Mouse (Mus musculus): ENCODE data around the gene Twnk. TPM values are rescaled to one million over a fixed set of nuclear protein-coding genes. Genes with fewer than 3 reads are reported as not detected.

Gene Twnk
- polyA plus RNA-seq, 1 experiment: 6.1 TPM

DNA sequence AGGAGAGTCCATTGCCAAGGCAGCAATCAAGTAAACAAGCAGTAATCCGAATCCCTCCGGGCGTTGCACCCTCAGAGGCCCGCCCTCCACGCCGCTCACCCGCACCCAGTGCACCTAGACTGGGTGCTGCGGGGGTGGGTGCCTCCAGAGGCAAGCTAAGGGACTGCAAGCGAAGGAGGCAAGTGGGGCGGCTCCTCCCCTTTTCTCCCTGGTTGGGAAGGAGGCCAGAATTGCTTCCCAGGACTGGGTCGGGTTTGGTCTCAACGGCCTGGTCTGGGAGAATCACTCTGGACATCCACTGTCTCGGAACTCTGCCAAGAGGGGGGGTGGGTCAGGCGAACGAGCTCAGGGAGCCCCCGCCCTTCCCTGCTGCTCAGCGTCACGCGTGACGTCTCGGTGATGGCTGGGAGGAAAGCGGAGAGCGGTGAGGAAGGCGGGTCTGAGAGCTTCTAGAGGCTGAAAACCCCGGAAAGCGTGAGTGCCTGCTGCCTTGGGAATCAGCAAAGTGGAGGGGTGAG, 42.0 kb downstream of the Twnk start, which contains the start of gene Sfxn3:
TSS of gene Sfxn3 (plus strand) at position 87 of the 518 bp plus-strand sequence.
- TF ChIP-seq POLR2A (IDR thresholded peaks at IDR 0.05; ENCODE audit: low read depth, low read length) (no peak), CTCF (IDR thresholded peaks at IDR 0.05; ENCODE audit: extremely low read depth, insufficient read depth, insufficient read length, insufficient replicate concordance) (peak; percentile 63)
- under 1% methylated on average over 26 of the region's 26 CpGs for WGBS
- Histone ChIP-seq H3K4me3 (ENCODE audit: extremely low read depth, insufficient read depth, insufficient read length) (peak within 1 kb of the TSS; percentile 81), H3K27ac (ENCODE audit: insufficient read depth, low read length) (peak within 1 kb of the TSS; percentile 96), H3K4me1 (ENCODE audit: control insufficient read depth, insufficient read depth, insufficient read length) (peaks cover 15% of the 10 kb centered on the region), H3K36me3 (ENCODE audit: control insufficient read depth, insufficient read depth, low read length) (peaks cover 6% of the 10 kb centered on the region; the same call in 1 of the 2 replicates), H3K27me3 (ENCODE audit: control insufficient read depth, insufficient read depth, low read length) (no peaks in the 10 kb centered on the region; the same call in 1 of the 2 replicates)
- DNase-seq (ENCODE audit: low read depth in 1 of 2, low spot score in 2 of 2): peak; percentile 74 to 80

DNA sequence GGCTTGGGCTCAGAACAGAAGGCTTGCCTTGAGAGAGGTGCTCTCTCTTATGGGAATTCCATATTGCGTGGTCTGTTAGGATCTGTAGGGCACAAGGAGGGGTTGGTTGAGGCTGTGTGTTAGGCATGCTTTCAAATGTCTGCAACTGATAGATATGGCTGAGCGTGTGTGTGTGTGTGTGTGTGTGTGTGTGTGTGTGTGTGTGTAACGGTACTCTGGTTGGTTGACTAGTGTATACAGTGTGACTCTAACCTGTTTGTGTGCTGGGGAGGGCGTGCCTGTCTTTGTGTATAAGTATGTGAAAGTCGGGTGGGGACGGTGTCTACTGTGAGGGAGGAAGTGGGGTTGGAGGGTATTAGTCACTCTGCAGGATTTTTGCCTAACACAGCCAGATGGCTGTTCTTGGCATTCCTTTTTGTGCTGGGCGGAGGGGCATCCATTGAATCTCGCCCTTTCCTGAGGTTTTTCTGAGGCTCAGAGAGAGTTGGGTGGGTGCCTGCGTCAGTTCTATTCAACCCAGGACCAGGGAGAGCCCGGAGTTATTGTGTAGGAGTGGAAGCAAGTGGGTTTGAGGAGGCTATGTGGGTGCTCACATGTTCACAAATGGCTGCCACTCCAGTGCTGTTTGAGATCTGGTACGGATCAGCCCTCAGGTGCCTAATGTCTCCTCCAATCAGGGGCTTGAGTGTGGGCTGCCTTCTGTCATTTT, 42.6 kb downstream of the Twnk start:
- Histone ChIP-seq H3K4me3 (ENCODE audit: extremely low read depth, insufficient read depth, insufficient read length) (peak overlapping the region; percentile 81), H3K27me3 (ENCODE audit: control insufficient read depth, insufficient read depth, low read length) (no peaks in the 10 kb centered on the region; the same call in 1 of the 2 replicates), H3K27ac (ENCODE audit: insufficient read depth, low read length) (peak overlapping the region; percentile 96), H3K4me1 (ENCODE audit: control insufficient read depth, insufficient read depth, insufficient read length) (peaks cover 15% of the 10 kb centered on the region), H3K36me3 (ENCODE audit: control insufficient read depth, insufficient read depth, low read length) (peaks cover 9% of the 10 kb centered on the region; the same call in 1 of the 2 replicates)
- TF ChIP-seq CTCF (IDR thresholded peaks at IDR 0.05; ENCODE audit: extremely low read depth, insufficient read depth, insufficient read length, insufficient replicate concordance) (no peak), POLR2A (IDR thresholded peaks at IDR 0.05; ENCODE audit: low read depth, low read length) (0 out of 2 replicates have a peak, but pooled peaks have one; percentile 8)
- WGBS: 10% methylated on average over 11 of the region's 11 CpGs
- peak; percentile 51 to 66 for DNase-seq (ENCODE audit: low read depth in 1 of 2, low spot score in 2 of 2)

DNA sequence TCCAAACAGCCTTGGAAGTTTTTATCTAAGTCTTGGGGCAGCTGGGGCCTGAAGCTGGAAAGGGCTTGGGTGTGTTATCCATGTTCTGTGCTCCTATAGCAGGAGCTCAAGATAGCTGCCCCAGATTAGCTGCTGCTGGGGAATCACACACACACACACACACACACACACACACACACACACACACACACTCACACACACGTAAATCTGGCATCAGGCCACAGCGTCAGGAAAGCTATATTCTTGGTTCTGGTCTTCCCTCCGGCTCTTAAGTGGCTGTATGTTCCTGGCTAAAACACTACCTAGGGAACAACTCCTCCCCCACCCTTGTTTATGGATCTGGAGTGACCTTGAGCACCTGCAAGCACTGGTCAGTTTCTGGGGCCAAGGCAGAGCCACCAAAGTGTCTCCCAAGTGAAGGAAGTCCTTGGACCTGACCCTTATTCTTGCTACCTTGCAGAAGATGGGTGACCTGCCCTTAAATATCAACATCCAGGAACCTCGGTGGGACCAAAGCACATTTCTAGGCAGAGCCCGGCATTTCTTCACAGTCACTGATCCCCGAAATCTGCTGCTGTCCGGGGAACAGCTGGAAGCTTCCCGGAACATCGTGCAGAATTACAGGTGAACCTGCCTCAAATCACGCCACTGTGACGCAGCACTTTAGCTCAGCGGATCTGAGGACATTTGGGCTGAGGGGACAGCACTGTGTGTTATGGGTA, 43.3 kb downstream of the Twnk start:
- Histone ChIP-seq H3K4me1 (ENCODE audit: control insufficient read depth, insufficient read depth, insufficient read length) (peaks cover 15% of the 10 kb centered on the region), H3K4me3 (ENCODE audit: extremely low read depth, insufficient read depth, insufficient read length) (peak overlapping the region; percentile 81; the same call in 1 of the 2 replicates), H3K36me3 (ENCODE audit: control insufficient read depth, insufficient read depth, low read length) (peaks cover 12% of the 10 kb centered on the region; the same call in 1 of the 2 replicates), H3K27me3 (ENCODE audit: control insufficient read depth, insufficient read depth, low read length) (no peaks in the 10 kb centered on the region; the same call in 1 of the 2 replicates), H3K27ac (ENCODE audit: insufficient read depth, low read length) (peak overlapping the region; percentile 96)
- TF ChIP-seq CTCF (IDR thresholded peaks at IDR 0.05; ENCODE audit: extremely low read depth, insufficient read depth, insufficient read length, insufficient replicate concordance) (no peak), POLR2A (IDR thresholded peaks at IDR 0.05; ENCODE audit: low read depth, low read length) (no peak)
- 90% methylated on average over 12 of the region's 12 CpGs for WGBS
- no peak for DNase-seq (ENCODE audit: low read depth in 1 of 2, low spot score in 2 of 2)

DNA sequence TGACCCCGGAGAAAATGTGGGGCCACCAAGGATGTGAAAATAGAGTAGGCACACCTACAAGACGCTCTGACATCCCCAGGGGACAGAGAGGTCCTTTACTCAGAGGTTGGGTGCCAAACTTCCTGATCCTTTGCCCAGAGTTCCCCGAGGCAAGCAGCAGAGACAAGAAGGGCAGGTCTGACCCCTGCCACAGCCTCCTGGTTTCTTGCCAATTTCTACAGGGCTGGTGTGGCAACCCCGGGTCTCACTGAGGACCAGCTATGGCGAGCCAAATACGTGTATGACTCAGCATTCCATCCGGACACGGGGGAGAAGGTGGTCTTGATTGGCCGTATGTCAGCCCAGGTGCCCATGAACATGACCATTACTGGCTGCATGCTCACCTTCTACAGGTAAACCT, 44.1 kb downstream of the Twnk start:
- H3K4me3 ChIP-seq (ENCODE audit: extremely low read depth, insufficient read depth, insufficient read length): no peak overlapping the region
- TF ChIP-seq CTCF (IDR thresholded peaks at IDR 0.05; ENCODE audit: extremely low read depth, insufficient read depth, insufficient read length, insufficient replicate concordance) (no peak), POLR2A (IDR thresholded peaks at IDR 0.05; ENCODE audit: low read depth, low read length) (no peak)
- 78% methylated on average over 9 of the region's 9 CpGs for WGBS
- H3K27ac ChIP-seq (ENCODE audit: insufficient read depth, low read length): no peak overlapping the region
- no peaks in the 10 kb centered on the region; the same call in 1 of the 2 replicates for H3K27me3 ChIP-seq (ENCODE audit: control insufficient read depth, insufficient read depth, low read length)
- no peak for DNase-seq (ENCODE audit: low read depth in 1 of 2, low spot score in 2 of 2)
- H3K4me1 ChIP-seq (ENCODE audit: control insufficient read depth, insufficient read depth, insufficient read length): peaks cover 15% of the 10 kb centered on the region
- peaks cover 13% of the 10 kb centered on the region for H3K36me3 ChIP-seq (ENCODE audit: control insufficient read depth, insufficient read depth, low read length)

GRCm38 (mm10) chr19:45053451-45053850, 48.0 kb downstream of the Twnk start:
- no peak overlapping the region for H3K4me3 ChIP-seq (ENCODE audit: extremely low read depth, insufficient read depth, insufficient read length)
- WGBS: 94% methylated on average over 8 of the region's 8 CpGs
- H3K36me3 ChIP-seq (ENCODE audit: control insufficient read depth, insufficient read depth, low read length): peaks cover 13% of the 10 kb centered on the region

DNA sequence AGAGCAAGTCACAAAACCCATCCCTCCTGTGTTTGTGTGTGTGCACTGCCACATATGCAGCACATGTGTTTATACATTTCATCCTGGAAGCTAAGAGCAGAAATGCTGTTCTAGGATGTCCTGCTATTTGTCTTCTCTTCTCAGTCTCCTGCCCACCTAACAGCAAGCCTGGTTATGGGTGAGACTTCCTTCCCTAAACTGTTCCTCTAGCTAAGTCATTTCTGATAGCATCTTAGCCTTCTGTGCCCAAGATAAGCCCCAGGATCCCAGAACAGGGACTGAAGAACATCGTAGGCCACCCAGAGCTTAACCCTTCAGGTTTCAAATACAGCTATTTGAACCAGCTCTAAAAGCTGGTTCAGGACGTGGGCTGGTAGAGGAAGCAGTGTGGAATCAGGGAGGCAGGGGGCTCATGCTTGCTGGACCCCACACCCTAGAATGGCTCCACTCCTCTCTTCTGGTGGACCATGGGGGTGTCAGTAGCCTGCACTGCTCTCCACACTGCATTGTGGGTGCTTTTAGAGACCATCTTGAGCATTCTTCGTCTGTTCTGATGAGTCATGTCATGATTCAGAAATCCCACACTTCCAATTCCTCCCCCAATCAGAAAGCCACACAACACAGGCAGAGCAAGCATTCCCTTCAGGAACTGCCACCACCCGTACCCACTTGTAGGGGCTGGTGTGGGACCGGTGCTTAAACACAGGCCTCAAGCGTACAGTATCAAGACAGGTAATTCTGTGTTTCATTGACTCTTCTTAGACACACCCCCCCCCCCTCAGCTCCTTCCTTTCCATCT, 49.6 kb downstream of the Twnk start:
- Histone ChIP-seq H3K27ac (ENCODE audit: insufficient read depth, low read length) (no peak overlapping the region), H3K4me1 (ENCODE audit: control insufficient read depth, insufficient read depth, insufficient read length) (peaks cover 8% of the 10 kb centered on the region), H3K27me3 (ENCODE audit: control insufficient read depth, insufficient read depth, low read length) (no peaks in the 10 kb centered on the region), H3K36me3 (ENCODE audit: control insufficient read depth, insufficient read depth, low read length) (peaks cover 12% of the 10 kb centered on the region), H3K4me3 (ENCODE audit: extremely low read depth, insufficient read depth, insufficient read length) (no peak overlapping the region)
- no peak for DNase-seq (ENCODE audit: low read depth in 1 of 2, low spot score in 2 of 2)
- no peak for TF ChIP-seq POLR2A (IDR thresholded peaks at IDR 0.05; ENCODE audit: low read depth, low read length)
- TF ChIP-seq CTCF (IDR thresholded peaks at IDR 0.05; ENCODE audit: extremely low read depth, insufficient read depth, insufficient read length, insufficient replicate concordance): no peak
- WGBS: 80% methylated on average over 6 of the region's 6 CpGs

More at GRCm38 (mm10) chr19:45053451-45053850, 48.0 kb downstream of the Twnk start:
- TF ChIP-seq POLR2A (IDR thresholded peaks at IDR 0.05; ENCODE audit: low read depth, low read length) (no peak), CTCF (IDR thresholded peaks at IDR 0.05; ENCODE audit: extremely low read depth, insufficient read depth, insufficient read length, insufficient replicate concordance) (no peak)
- DNase-seq (ENCODE audit: low read depth in 1 of 2, low spot score in 2 of 2): no peak
- H3K4me1 ChIP-seq (ENCODE audit: control insufficient read depth, insufficient read depth, insufficient read length): peaks cover 13% of the 10 kb centered on the region
- H3K27ac ChIP-seq (ENCODE audit: insufficient read depth, low read length): no peak overlapping the region
- H3K27me3 ChIP-seq (ENCODE audit: control insufficient read depth, insufficient read depth, low read length): no peaks in the 10 kb centered on the region

Data from spleen, adult 2 months (tissue).